Mouse (Mus musculus) yolk sac, embryonic 10.5 days (tissue): ENCODE measurements around the gene Pbx4.

Experiments
- DNase-seq: peaks from one replicate; pipeline ENCODE4 v3.0.0-alpha.2; 2017; ENCODE audit warnings: low spot score

The Pbx4 gene

DNA sequence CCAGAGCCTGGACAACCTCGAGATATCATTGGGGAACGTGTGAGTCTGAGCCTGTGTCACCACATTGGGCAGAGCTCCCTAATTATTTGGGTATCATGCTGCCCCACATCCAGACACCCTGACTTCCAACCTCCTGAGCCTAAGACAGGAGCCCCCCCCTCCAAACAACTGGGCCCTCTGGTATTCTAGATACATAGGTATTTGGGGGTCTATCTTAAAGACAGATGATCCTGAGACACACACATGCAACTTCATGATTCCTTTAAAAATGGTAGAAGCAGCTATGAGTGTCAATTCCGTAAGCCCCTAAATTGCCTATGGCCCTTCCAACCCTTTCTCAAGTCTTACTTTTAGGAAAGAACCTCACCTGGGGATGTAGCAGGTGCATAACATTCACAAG is 22.5 kb upstream of the Pbx4 start:
- no peak for DNase-seq

DNA sequence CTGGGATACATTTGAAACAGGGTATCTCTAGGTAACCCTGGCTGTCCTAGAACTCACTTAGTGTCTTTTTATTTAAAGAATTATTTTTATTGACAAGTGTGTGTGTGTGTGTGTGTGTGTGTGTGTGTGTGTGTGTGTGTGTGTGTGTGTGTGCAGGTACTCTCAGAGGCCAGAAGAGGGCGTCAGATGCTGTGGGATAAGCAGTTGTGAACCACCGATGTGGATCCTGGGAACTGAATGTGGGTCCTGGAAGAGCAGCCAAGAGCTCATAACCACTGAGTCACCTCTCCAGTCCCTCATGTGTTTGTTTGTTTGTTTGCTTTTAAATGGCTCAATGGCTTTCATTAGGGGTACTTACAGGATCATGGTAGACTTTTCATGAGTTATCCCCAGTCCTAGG is 17.4 kb upstream of the Pbx4 start:
- DNase-seq, result no peak

DNA sequence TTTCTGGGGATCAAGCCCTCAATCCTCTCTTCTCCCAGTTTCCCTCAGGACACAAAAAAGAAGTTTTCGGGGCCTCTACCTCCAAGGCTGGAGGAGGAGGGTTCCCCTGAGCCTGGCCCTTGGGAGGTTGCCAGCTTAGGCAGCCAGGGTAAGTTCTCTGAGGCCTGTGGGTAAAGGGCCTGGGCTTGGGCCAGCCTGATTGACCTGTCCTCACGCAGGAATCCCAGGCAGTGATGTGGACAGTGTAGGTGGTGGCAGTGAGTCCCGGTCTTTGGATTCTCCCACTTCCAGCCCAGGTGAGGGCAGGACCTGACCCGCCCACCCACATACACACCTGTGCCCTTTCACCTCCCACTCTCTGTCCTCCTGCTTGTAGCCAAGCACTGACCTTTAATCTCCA is 16.9 kb upstream of the Pbx4 start:
- DNase-seq, result peak; percentile 36

DNA sequence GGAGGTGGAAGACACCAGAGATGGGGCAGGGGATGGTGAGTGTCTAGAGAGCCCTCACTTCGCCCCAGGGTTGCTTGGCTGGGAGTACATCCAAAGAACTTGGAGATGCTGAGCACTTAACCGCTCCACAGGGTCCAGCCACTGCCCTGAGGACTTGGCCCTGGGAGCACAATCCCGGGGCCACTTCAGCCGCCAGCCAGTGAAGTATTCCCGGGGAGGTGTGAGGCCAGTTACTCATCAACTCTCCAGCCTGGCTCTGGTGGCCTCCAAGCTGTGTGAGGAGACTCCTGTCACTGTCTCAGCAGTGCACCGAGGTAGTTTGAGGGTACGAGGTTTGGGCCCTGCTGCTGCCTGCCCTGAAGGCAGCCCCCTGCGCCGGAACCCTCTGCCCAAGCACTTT is 11.8 kb upstream of the Pbx4 start:
- peak; percentile 67 for DNase-seq

DNA sequence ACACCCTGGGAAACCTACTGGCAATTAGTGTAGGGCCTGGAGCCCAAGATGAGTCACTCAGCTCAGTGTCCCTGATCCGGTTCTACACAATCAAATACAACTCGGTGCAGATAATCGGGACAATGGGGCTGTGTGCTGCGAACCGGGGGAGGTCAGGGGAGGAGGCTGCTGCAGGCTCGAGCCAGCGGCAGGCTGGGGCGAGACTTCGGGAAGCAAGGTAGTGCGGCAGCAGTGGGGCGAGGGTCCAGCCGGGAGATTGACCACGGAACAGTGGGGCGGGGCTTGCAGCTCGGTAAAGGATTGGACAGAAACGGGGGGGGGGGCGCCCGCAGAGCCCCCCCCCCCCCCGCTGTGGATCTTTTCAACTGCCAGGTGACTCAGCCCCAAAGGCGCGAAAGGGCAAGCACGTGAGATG is 10.3 kb upstream of the Pbx4 start:
- no peak for DNase-seq

DNA sequence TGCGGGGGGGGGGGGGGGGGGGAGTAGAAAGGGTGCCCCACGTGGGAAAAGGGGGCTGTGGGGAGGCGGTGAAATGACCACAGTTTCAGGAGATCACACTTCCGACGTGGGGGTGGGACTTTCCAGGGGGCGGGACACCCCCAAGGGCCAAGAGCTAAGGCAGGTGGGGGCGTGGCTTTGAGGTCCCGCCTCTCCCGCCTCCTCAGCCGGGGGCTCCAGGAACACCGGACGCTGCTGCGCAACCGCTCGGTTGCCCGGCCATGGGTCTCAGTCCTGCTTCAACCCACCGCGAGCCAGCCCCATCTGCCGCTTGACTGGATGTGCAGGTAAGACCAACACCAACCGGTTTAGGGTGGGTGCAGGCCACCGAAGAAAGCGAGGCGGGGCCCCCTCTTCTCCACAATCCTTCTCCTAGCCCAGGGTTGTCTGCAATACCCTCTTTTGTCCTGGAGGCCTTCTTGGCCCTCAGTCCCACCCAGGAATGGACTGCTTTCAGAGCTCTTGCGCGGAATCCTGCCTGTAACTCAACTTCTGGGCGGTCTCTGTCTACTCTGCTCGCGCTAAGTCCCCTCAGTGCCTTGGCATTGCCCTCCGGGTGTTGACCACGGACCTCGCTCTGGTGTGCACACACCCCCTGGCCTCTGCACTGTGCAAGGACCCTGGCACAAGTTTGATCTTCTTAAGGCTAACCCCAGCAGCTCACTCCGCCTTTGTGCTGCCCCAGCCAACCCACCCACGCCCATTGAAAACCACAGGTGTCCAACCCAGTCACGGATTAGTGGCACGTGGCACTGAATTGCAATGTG is 9.7 kb upstream of the Pbx4 start, which contains the start of gene Lpar2:
Lpar2 (plus strand) TSS at position 44 of the 806 bp plus-strand sequence.
- DNase-seq, result peak; percentile 93

DNA sequence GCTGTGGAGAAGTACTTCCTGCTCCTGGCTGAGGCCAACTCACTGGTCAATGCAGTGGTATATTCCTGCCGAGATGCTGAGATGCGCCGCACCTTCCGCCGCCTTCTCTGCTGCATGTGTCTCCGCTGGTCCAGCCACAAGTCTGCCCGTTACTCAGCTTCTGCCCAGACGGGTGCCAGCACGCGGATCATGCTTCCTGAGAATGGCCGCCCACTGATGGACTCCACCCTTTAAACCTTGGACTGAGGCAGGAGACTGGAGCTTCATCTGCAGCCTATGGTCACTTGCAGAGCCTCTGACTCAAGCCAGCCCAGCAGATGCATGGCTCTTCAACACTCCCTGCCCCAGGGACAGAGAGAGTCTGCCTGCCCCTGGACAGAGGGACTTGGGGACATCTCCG is 5.9 kb upstream of the Pbx4 start:
- no peak for DNase-seq

DNA sequence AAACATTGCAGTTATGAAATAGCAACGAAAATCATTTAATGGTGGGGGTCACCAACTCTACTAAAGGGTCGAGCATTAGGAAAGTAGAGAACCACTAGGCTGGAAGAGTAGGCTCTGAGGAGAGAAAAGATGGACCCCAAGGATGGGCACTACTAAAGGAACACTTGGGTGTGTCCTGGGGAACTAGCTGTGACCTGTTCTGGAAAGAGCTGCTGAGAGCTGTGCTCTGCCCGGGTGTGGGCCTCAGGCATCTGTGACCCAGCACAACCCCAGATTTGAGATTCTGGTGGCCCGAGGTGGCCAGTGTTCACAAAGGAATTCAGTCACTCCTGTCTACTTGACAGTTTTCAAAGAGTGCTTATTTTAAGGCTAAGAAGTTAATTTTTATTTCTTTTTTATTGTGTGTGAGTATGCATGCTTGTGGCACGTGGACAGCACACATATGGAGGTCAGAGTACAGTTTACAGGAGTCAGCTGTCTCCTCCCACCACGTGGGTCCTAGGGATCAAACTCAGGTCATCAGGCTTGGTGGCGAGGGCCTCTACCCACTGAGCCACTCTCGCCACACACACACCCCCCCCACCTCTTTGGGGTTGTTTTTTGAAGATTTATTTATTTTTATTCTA is 4.9 kb downstream of the Pbx4 start:
- peak; percentile 50 for DNase-seq

DNA sequence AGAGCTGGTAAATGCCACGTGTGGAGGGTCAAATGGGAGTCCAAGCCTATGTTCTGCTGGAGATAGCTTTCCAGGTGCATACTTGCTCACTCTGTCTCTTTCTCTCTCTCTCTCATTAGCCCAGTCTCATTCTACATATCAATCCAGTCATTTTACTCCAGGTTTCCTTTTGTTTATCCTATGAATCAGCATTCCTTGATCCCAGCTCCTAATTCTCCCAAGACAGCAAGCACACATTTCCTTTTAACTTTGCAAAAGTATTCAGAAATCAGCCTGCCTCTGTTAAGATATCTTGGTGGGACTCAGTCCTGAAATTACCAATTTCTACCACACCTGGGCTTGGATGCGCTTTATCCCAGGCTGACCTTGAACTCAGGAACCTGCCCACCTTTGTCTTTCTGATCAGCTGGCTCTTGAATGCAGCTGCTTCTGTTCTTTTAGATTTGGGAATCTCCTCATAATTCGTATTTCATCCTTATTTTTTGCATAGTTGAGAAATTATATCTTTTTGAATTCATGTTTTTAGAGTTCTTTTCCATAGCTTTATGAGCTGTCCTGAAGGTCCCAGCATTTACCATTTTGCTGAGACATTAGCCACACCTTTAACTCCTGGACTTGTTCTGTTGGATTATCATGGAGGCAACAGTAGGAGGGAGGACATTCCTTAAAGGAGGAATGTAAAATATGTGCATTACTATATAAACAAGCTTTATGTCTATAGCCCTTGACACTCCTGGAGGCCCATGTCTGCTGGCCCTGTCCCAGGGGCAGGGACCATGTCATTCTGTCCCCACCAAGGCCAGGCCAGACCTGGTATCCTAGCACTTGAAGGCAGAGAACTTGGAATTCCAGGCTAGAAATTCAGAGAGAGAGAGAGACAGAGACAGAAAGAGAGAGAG is 15.1 kb downstream of the Pbx4 start:
- no peak for DNase-seq

DNA sequence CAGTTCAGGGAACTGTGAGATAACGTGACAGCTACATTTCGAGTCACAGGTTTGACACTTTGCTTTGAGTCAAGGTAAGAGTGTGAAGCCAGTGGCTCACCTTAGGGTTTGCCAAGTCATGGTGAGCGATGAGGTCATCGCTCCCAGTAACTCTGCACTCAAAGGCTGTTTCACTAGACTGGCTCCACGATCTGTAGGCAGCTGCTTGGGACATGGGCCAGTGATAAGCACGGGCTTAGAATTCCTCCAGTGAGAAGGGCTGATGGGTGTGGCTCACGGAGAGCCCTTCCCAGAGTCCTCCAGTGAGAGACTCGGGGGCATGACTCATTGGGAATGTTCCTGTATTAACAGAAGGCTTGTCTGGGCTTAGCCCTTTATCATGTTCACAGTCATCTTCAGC is 16.7 kb downstream of the Pbx4 start:
- peak; percentile 25 for DNase-seq

DNA sequence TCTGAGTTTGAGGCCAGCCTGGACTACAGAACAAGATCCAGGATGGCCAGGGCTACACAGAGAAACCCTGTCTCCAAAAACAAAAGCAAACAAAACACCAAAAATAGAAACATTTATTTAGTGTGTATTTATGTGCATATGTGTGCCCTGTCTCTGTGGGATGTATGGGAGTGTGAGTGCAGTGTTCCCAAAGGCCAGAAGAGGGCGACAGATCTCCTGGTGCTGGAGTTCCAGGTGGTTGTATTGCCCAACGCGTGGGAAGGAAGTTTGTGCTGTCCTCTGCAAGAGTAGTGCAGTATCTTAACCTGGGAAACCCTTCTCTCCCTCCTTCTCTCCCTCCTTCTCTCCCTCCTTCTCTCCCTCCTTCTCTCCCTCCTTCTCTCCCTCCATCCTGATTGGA is 17.6 kb downstream of the Pbx4 start:
- no peak for DNase-seq

DNA sequence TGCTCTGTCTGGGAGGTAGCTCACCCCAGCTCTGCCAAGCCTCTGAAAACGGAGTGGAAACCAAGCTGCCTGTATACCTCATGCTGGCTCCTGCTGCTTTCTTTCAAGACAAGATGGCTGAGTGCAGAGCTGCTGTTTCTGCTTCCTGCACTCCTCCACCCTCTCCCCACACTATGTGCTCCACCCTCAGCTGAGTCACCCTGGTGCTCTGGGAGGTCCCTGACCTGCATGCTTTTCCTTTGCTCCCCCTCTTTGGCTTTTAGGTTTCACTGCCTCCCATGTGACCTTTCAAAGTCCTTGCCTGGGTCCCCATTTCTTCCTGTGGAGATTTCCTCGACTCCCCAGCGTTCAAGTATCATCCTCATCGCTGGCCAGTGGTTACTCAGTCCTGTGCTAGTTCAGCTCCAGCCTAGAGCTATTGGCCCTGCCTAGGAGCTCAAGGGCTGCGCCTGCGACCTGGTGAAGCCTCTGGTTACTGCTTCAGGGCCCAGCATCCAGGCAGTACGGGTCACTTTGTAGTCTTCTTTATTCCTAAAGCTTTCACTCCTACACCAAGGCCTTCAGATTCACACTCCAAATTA is 18.7 kb downstream of the Pbx4 start:
- DNase-seq, result no peak

DNA sequence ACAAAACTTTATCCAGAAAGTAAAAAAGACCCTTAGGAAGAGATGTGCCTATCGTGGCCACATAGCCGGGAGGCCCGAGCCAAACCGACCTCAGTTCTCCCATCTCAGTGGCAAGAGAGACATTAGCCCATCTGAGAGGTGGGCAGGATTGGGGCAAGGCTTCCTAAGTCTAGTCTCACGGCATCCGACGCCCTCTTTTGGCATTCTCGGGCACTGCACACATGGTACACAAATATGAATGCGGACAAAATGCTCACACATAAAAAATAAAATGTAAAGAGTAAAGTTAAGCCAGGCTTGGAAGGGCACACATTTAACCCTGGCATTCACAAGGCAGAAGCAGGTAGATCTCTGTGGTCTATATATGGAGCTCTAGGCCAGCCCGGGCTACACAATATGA is 21.6 kb downstream of the Pbx4 start:
- no peak for DNase-seq

DNA sequence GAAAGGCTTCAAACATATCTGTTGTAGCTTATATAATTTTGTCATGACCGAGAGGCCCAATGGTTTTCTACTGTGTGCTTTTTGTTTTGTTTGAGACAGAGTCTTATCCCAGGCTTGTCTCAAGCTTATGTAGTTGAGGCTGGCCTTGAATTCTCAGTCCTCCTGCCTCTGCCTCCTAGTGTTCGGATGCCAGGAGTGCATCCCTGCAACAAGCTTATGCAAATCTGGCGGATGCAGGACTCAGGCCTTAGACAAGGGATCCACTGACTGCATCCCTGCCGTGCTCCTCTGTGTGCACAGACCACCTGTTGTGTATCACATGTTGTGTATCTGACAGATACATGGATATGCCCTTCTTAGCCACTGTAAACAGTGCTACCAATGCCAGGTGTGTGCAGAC is 28.5 kb downstream of the Pbx4 start:
- DNase-seq, result no peak

DNA sequence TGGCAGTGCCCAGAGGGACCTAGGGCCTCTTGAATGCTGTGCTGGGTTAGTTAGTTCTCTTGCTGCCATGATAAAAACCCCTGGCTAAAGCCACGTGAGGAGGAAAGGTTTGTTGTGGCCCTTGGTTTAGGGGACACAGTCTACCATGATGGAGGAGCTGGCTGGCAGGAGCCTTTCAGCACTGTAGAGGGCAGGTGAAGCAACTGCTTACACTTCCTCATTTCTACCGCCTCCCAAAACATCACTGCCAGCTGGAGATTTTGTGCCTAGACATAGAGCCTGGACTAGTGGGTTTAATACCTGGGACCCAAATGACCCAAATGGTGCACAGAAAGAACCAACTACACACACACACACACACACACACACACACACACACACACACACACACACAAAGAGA is 29.0 kb downstream of the Pbx4 start:
- no peak for DNase-seq

DNA sequence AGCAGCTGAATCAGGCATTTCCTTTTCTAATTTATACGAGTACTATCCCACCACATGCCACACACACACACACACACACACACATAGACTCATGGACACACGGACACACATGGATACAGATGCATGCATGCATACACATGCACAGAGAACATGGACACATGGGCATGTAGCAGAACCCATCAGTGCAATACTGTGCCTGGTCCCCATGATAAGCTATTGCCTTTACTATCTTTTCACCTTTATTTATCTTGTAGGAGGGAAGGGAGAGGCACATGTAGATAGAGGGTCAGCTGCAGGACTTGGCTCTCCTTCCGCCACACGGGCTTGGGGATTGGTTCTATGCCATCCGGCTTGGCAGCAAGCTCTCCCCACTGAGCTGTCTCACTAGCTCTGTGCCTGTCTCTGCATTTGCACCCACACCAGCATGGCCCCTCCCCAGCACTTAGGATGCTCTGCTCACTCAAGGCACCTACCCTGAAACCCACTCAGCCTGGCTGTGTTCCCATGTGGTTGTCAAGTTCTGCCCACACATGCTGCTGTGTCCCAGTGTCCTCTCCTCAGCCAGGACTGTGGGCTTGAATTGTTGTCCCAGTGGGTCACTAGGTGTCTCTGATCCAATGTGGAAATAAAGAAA is 31.2 kb downstream of the Pbx4 start:
- DNase-seq, result no peak

DNA sequence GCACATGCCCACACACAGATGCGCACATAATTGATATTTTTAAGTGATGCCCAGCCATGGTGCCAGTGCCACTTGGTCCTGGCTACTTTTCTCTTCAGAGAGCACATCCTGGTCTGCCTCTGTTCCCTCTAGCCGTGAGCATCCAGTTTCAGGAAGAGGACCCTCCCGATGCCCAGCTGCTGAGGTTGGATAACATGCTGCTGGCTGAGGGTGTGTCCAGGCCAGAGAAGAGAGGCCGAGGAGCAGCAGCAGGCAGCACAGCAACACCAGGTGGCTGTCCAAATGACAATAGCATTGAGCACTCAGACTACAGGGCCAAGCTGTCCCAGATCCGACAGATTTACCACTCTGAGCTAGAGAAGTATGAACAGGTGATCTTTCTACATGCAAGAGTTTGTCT is 31.9 kb downstream of the Pbx4 start:
- no peak for DNase-seq

DNA sequence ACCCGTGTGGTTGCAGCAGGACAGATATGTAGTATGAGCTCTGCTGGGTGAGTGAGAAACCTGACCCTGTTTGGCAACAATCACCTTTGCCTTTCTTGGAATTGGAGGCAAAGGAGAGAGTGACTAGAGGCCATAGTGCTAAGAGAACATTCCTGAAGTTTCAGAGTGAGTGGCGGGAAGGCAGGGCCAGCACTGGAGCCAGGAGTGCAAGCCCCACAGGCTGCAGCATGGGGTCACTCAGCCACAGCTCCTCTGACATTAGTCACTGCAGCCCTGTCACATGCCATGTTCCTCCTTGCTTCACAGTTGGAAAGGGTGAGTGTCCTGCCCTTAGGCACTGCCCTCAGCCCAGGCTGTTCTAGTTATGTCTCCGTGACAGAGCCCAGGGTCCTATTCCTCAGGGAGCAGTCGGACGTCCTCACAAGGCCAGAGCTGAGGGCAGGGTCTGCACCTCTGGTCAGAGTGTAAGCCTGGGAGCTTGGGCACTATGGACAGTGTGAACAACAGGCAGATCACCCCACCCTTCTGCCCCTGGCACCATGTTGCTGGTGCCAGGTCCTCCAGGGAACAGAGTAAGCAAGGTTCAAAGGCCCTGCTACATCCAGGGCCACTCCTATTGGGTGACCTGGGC is 35.5 kb downstream of the Pbx4 start:
- DNase-seq, result no peak

DNA sequence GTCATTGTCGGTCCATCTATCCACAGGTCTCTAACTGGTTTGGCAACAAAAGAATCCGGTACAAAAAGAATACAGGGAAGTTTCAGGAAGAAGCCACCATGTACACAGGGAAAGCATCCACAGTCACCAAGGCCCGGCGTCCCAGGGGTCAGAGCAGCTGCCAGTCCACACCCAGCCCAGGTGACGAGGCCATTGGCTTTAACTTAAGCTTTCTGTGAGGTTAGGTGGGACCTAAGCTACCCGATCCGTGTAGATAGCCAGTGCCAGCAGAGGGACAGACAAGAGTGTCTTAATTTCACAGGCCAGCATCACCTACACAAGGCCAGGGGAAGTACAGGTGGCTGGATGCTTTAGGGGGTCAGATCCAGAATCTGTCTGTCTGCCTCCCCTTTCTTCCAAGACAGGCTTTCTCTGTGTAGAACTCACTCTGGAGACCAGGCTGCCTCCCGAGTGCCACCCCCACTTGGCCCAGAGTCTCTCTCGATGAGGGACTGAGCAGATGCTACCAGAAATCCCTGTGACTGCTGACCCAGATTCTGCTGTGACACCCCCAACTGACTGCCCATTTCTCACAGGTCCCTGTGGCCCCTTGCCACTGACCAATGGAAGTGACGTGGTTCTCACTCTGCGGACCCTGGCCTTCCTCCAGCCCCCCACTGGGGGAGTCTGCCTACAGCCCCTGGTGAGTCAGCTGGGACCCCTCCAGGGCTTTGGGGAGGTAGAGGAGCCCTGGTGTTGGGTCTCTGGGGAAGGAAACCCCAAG is 37.9 kb downstream of the Pbx4 start:
- no peak for DNase-seq

DNA sequence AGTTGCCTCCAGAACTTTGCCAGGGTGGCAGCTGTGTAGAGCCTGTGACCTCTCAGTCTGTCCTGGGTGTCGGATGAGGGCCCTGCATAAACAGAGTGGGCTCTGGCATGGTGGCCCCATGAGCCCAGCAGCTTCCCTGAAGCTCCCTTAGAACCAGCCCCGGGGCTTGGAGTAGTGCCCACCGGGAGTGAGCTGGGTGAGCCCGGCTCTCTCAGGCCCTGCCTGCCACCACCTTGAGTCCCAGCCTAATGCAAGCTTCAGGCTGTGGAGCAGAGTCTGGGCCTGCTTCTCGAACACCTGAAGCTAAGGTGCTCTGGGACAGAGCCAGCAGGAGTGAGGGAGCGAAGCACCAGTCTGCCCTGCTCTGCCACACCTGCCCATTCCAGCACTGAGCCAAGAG is 38.6 kb downstream of the Pbx4 start:
- DNase-seq, result no peak

DNA sequence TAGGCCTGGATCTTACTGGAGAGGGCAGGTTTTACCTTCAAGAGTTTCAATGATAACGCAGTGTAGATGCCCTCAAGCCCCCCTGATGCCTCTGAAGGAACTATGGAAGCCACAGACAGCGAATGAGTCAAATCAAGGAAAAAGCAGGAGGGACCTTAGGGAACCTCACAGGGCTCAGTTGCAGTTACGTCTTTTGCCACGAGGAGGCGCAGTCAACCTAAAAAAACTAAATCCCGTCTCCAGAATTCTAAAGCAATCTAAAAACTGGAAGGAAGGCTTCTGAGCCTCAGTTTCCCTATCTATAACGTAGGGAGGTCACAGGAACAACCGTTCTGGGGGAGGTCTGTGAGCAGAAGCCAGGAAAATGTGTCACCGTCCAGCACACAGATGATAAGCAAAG is 41.9 kb downstream of the Pbx4 start:
- no peak for DNase-seq
